Mouse (Mus musculus): ENCODE data around the gene Ptprj. TPM values are rescaled to one million over a fixed set of nuclear protein-coding genes. Genes with fewer than 3 reads are reported as not detected.
"Not testable (repeated sequence)": the region's sequence is repeated elsewhere in the genome, so short reads cannot be mapped to it uniquely, and the experiment has no call there.

The Ptprj gene
- polyA plus RNA-seq, 1 experiment from 2014 or later, result 1.7 TPM

- no peak overlapping the region for H3K9ac ChIP-seq (ENCODE audit: low read depth, low read length)
- no peak overlapping the region for H3K4me2 ChIP-seq
- no peaks in the 10 kb centered on the region for H3K9me3 ChIP-seq (replicated peaks; ENCODE audit: control insufficient read depth, low read length)
- H3K4me3 ChIP-seq (ENCODE audit: low read depth, low read length), result no peak overlapping the region
- 67% methylated on average over 7 of the region's 7 CpGs for WGBS (ENCODE audit: insufficient replicate concordance)
- H3K27ac ChIP-seq (ENCODE audit: low read depth, low read length), result no peak overlapping the region
- no peaks in the 10 kb centered on the region for H3K27me3 ChIP-seq (ENCODE audit: control insufficient read depth, insufficient read depth, low read length)
- no peak for ATAC-seq (replicated peaks; ENCODE audit: insufficient number of reproducible peaks, low FRiP score, low TSS enrichment)
- no peaks in the 10 kb centered on the region for H3K4me1 ChIP-seq (ENCODE audit: control insufficient read depth, insufficient read depth, low read length)
- H3K36me3 ChIP-seq (ENCODE audit: control insufficient read depth, insufficient read depth, low read length), result no peaks in the 10 kb centered on the region
Observed at GRCm38 (mm10) chr2:90466480-90466879, 114.0 kb downstream of the Ptprj start.

- no peaks in the 10 kb centered on the region for H3K36me3 ChIP-seq (ENCODE audit: control insufficient read depth, insufficient read depth, low read length)
- no peak overlapping the region for H3K4me2 ChIP-seq
- H3K4me3 ChIP-seq (ENCODE audit: low read depth, low read length), result no peak overlapping the region
- H3K27ac ChIP-seq (ENCODE audit: low read depth, low read length), result no peak overlapping the region
- no peaks in the 10 kb centered on the region for H3K4me1 ChIP-seq (ENCODE audit: control insufficient read depth, insufficient read depth, low read length)
- ATAC-seq (replicated peaks; ENCODE audit: insufficient number of reproducible peaks, low FRiP score, low TSS enrichment), result no peak
- H3K9ac ChIP-seq (ENCODE audit: low read depth, low read length), result no peak overlapping the region
- H3K27me3 ChIP-seq (ENCODE audit: control insufficient read depth, insufficient read depth, low read length), result no peaks in the 10 kb centered on the region
- H3K9me3 ChIP-seq (replicated peaks; ENCODE audit: control insufficient read depth, low read length), result no peaks in the 10 kb centered on the region
- WGBS (ENCODE audit: insufficient replicate concordance), result 87% methylated on average over 5 of the region's 5 CpGs
Observed at GRCm38 (mm10) chr2:90463735-90464134, 116.7 kb downstream of the Ptprj start.

- H3K9ac ChIP-seq (ENCODE audit: low read depth, low read length), result no peak overlapping the region
- H3K4me2 ChIP-seq, result no peak overlapping the region
- H3K27me3 ChIP-seq (ENCODE audit: control insufficient read depth, insufficient read depth, low read length), result no peaks in the 10 kb centered on the region
- no peaks in the 10 kb centered on the region for H3K9me3 ChIP-seq (replicated peaks; ENCODE audit: control insufficient read depth, low read length)
- no peaks in the 10 kb centered on the region for H3K36me3 ChIP-seq (ENCODE audit: control insufficient read depth, insufficient read depth, low read length)
- no peaks in the 10 kb centered on the region for H3K4me1 ChIP-seq (ENCODE audit: control insufficient read depth, insufficient read depth, low read length)
- ATAC-seq (replicated peaks; ENCODE audit: insufficient number of reproducible peaks, low FRiP score, low TSS enrichment), result no peak
- H3K4me3 ChIP-seq (ENCODE audit: low read depth, low read length), result no peak overlapping the region
- no peak overlapping the region for H3K27ac ChIP-seq (ENCODE audit: low read depth, low read length)
Observed at GRCm38 (mm10) chr2:90462252-90462651, 118.2 kb downstream of the Ptprj start.

GRCm38 (mm10) chr2:90457946-90458345, 122.5 kb downstream of the Ptprj start:
- WGBS (ENCODE audit: insufficient replicate concordance), result 84% methylated on average over 12 of the region's 12 CpGs
- H3K27me3 ChIP-seq (ENCODE audit: control insufficient read depth, insufficient read depth, low read length), result no peaks in the 10 kb centered on the region
- ATAC-seq (replicated peaks; ENCODE audit: insufficient number of reproducible peaks, low FRiP score, low TSS enrichment), result no peak

GRCm38 (mm10) chr2:90452380-90452779, 128.1 kb downstream of the Ptprj start:
- ATAC-seq (replicated peaks; ENCODE audit: insufficient number of reproducible peaks, low FRiP score, low TSS enrichment), result no peak
- Histone ChIP-seq H3K36me3 (ENCODE audit: control insufficient read depth, insufficient read depth, low read length) (no peaks in the 10 kb centered on the region), H3K9me3 (replicated peaks; ENCODE audit: control insufficient read depth, low read length) (no peaks in the 10 kb centered on the region), H3K4me2 (no peak overlapping the region), H3K4me3 (ENCODE audit: low read depth, low read length) (no peak overlapping the region), H3K27ac (ENCODE audit: low read depth, low read length) (no peak overlapping the region), H3K4me1 (ENCODE audit: control insufficient read depth, insufficient read depth, low read length) (no peaks in the 10 kb centered on the region), H3K27me3 (ENCODE audit: control insufficient read depth, insufficient read depth, low read length) (no peaks in the 10 kb centered on the region), H3K9ac (ENCODE audit: low read depth, low read length) (no peak overlapping the region)
- 82% methylated on average over 3 of the region's 3 CpGs for WGBS (ENCODE audit: insufficient replicate concordance)

More at GRCm38 (mm10) chr2:90457946-90458345, 122.5 kb downstream of the Ptprj start:
- Histone ChIP-seq H3K4me3 (ENCODE audit: low read depth, low read length) (no peak overlapping the region), H3K9ac (ENCODE audit: low read depth, low read length) (no peak overlapping the region), H3K4me2 (no peak overlapping the region), H3K4me1 (ENCODE audit: control insufficient read depth, insufficient read depth, low read length) (no peaks in the 10 kb centered on the region), H3K9me3 (replicated peaks; ENCODE audit: control insufficient read depth, low read length) (no peaks in the 10 kb centered on the region), H3K36me3 (ENCODE audit: control insufficient read depth, insufficient read depth, low read length) (no peaks in the 10 kb centered on the region), H3K27ac (ENCODE audit: low read depth, low read length) (no peak overlapping the region)

GRCm38 (mm10) chr2:90448967-90449740, 131.3 kb downstream of the Ptprj start:
- Histone ChIP-seq H3K36me3 (ENCODE audit: control insufficient read depth, insufficient read depth, low read length) (no peaks in the 10 kb centered on the region), H3K4me1 (ENCODE audit: control insufficient read depth, insufficient read depth, low read length) (no peaks in the 10 kb centered on the region), H3K9me3 (replicated peaks; ENCODE audit: control insufficient read depth, low read length) (no peaks in the 10 kb centered on the region), H3K9ac (ENCODE audit: low read depth, low read length) (no peak overlapping the region), H3K27ac (ENCODE audit: low read depth, low read length) (no peak overlapping the region), H3K4me3 (ENCODE audit: low read depth, low read length) (no peak overlapping the region), H3K4me2 (no peak overlapping the region), H3K27me3 (ENCODE audit: control insufficient read depth, insufficient read depth, low read length) (no peaks in the 10 kb centered on the region)
- 79% methylated on average over 15 of the region's 15 CpGs for WGBS (ENCODE audit: insufficient replicate concordance)
- no peak for ATAC-seq (replicated peaks; ENCODE audit: insufficient number of reproducible peaks, low FRiP score, low TSS enrichment)

GRCm38 (mm10) chr2:90443811-90444210, 136.6 kb downstream of the Ptprj start:
- no peaks in the 10 kb centered on the region for H3K36me3 ChIP-seq (ENCODE audit: control insufficient read depth, insufficient read depth, low read length)
- H3K4me2 ChIP-seq, result no peak overlapping the region
- WGBS (ENCODE audit: insufficient replicate concordance), result 72% methylated on average over 5 of the region's 5 CpGs
- H3K9me3 ChIP-seq (replicated peaks; ENCODE audit: control insufficient read depth, low read length), result no peaks in the 10 kb centered on the region
- no peaks in the 10 kb centered on the region for H3K4me1 ChIP-seq (ENCODE audit: control insufficient read depth, insufficient read depth, low read length)
- no peak overlapping the region for H3K27ac ChIP-seq (ENCODE audit: low read depth, low read length)
- no peak overlapping the region for H3K9ac ChIP-seq (ENCODE audit: low read depth, low read length)
- no peaks in the 10 kb centered on the region for H3K27me3 ChIP-seq (ENCODE audit: control insufficient read depth, insufficient read depth, low read length)
- no peak for ATAC-seq (replicated peaks; ENCODE audit: insufficient number of reproducible peaks, low FRiP score, low TSS enrichment)
- H3K4me3 ChIP-seq (ENCODE audit: low read depth, low read length), result no peak overlapping the region

- H3K27ac ChIP-seq (ENCODE audit: low read depth, low read length); ATAC-seq (replicated peaks; ENCODE audit: insufficient number of reproducible peaks, low FRiP score, low TSS enrichment); H3K9ac ChIP-seq (ENCODE audit: low read depth, low read length); H3K27me3 ChIP-seq (ENCODE audit: control insufficient read depth, insufficient read depth, low read length); H3K4me2 ChIP-seq; H3K4me1 ChIP-seq (ENCODE audit: control insufficient read depth, insufficient read depth, low read length); H3K9me3 ChIP-seq (replicated peaks; ENCODE audit: control insufficient read depth, low read length); H3K4me3 ChIP-seq (ENCODE audit: low read depth, low read length); H3K36me3 ChIP-seq (ENCODE audit: control insufficient read depth, insufficient read depth, low read length): not testable (repeated sequence)
- 45% methylated on average over 4 of the region's 4 CpGs for WGBS (ENCODE audit: insufficient replicate concordance)
Observed at GRCm38 (mm10) chr2:90441811-90442210, 138.6 kb downstream of the Ptprj start.

- H3K36me3 ChIP-seq (ENCODE audit: control insufficient read depth, insufficient read depth, low read length); H3K27ac ChIP-seq (ENCODE audit: low read depth, low read length); H3K4me1 ChIP-seq (ENCODE audit: control insufficient read depth, insufficient read depth, low read length); H3K9me3 ChIP-seq (replicated peaks; ENCODE audit: control insufficient read depth, low read length); H3K27me3 ChIP-seq (ENCODE audit: control insufficient read depth, insufficient read depth, low read length); H3K4me2 ChIP-seq; ATAC-seq (replicated peaks; ENCODE audit: insufficient number of reproducible peaks, low FRiP score, low TSS enrichment); H3K4me3 ChIP-seq (ENCODE audit: low read depth, low read length); H3K9ac ChIP-seq (ENCODE audit: low read depth, low read length): not testable (repeated sequence)
Observed at GRCm38 (mm10) chr2:90440169-90440568, 140.3 kb downstream of the Ptprj start.
